Mouse (Mus musculus) testis, adult 2 months (tissue): ENCODE measurements around the gene Mcub.

Source experiments
- CTCF ChIP-seq: fragments of 200-500 bp; IDR thresholded peaks from 2 replicates; pipeline ENCODE4 v1.5.1; 2012; ENCODE audit warnings: low read depth, mild to moderate bottlenecking, inconsistent platforms, low read length, moderate library complexity; ENCODE audit not compliant: control insufficient read depth, insufficient read depth, insufficient replicate concordance
- POLR2A ChIP-seq: fragments of 200-500 bp; IDR thresholded peaks from 2 replicates; pipeline ENCODE4 v1.6.1; 2012; ENCODE audit warnings: low read depth, mild to moderate bottlenecking, inconsistent platforms, low read length, moderate library complexity; ENCODE audit not compliant: control insufficient read depth

DNA sequence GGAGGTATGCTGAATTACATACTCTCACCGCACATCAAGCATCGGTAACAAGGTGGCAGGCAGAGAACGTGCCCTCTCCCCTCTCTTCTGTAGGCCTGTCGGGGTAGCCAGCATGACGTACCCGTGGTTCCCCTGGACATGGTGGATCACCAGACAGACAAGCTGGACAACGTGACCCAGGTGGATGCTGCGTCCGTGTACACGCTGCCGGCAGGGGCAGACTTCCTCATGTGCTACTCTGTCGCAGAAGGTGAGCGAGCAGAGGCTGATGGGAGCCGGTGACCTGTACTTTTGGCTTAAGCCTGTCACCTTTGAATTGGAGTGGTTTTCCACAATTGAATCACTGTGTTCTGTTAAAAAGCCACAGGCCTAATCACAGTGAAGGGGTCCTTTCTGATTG lies 58.0 kb downstream of the Mcub start:
- TF ChIP-seq POLR2A (no peak), CTCF (no peak)
